Mouse (Mus musculus) embryo, embryonic 10.5 days (tissue): Measurements from ENCODE around the gene Pla2g1b.
"Not testable (repeated sequence)": the region's sequence is repeated elsewhere in the genome, so short reads cannot be mapped to it uniquely, and the experiment has no call there.

Experiments used
- DNase-seq: peaks from one replicate; pipeline ENCODE4 v3.0.0-alpha.2; 2015; ENCODE audit warnings: low spot score

Gene Pla2g1b

DNA sequence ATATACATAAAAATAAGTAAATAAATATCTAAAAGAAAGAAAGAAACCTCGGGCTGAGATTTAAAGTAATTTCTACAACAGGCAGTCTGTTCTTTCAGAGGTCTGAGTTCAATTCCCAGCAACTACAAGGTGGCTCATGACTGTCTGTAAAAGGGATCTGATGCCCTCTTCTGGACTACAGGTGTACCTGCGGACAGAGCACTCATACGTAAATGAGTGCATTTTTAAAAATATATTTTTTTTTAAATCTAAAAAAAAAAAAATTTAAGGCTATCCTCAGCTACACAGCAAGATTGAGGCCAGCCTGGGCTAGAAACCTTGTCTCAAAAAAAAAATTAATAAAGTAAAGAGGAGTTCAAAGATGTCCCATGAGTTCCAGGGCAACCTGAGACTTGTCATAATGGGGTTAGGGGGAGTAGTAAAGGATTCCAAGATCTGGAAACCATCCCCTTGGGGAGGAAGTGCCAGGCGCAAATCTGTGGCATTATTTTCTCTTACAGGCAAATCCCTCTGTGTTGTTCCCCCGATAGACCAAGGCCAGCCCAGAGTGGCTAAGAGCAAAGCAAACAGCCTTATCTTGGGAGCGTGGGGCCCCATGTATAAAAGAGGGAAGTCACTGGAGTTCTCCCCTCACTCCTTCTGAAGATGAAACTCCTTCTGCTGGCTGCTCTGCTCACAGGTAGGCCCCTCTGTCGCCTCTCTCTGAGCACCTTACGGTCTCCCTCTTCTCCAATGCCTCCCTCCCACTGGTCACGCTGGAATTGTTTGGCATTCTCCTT, at the start of gene Pla2g1b:
TSS of gene Pla2g1b (plus strand) at position 621 of the 779 bp plus-strand sequence.
- peak; percentile 54 for DNase-seq

DNA sequence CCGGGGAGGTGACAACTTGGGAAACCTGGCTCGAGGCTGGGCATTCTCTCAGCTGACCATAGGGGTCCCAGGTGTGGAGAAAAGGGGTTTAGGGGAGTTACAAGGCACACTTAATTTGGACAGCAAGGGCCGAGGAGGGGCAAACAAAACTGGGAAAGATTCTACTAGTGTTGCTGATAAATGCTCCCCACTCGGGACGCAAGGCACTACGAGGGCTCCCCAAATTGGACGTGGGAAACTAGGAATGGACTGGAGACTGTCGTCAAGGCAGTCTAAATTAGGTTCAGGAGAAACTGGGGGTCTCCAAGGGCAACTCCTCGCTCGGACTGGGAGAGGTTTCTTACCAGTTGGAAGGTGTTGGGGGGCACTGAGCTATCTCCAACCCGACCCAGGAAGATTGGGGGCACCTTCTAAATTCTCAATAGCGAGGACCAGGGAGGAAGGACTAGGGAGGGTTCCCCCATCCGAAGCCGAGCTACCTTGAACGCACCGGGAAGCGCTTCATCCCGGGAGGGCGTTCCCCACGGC, 37.2 kb upstream of the Pla2g1b start:
- no peak for DNase-seq

DNA sequence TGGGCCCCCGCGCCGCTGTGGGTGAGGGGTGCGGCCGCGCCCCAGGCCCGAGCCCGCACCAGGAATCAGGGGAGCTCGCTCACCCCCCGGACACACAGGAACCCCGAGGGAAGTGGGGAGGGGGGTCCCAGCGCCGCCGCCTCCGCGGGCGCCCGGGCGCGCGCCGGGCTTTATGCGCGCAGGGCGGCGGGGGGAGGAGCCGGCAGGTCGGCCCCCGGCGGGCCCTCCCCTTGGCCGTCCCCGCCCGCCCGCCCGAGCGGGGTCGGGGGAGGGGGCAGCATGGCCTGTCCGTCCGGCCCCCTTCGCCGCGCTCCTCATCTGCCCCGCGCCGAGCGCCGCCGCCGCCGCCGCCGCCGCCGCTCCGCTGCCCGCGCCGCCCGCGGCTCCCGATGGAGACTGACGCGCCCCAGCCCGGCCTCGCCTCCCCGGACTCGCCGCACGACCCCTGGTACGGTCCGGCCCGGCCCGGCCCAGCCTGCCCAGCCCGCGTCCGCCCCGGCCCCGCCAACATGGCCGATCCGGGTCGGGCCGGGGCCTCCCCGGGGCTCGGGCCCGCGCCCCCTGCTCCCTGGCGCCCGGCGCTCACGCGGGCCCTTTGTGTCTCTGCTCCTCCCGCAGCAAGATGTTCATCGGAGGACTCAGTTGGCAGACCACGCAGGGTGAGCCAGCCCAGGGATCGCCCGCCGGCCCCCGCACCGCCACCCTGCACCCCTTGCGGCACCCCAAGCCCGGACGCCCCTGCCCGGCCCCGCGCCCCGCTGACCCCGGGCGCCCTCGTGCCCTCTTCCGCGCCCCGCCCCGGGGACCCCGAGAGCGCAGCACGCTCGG, 36.5 kb upstream of the Pla2g1b start, which contains the start of gene Msi1:
TSS of gene Msi1 (plus strand) at position 241 of the 828 bp plus-strand sequence.
- DNase-seq: peak; percentile 78

DNA sequence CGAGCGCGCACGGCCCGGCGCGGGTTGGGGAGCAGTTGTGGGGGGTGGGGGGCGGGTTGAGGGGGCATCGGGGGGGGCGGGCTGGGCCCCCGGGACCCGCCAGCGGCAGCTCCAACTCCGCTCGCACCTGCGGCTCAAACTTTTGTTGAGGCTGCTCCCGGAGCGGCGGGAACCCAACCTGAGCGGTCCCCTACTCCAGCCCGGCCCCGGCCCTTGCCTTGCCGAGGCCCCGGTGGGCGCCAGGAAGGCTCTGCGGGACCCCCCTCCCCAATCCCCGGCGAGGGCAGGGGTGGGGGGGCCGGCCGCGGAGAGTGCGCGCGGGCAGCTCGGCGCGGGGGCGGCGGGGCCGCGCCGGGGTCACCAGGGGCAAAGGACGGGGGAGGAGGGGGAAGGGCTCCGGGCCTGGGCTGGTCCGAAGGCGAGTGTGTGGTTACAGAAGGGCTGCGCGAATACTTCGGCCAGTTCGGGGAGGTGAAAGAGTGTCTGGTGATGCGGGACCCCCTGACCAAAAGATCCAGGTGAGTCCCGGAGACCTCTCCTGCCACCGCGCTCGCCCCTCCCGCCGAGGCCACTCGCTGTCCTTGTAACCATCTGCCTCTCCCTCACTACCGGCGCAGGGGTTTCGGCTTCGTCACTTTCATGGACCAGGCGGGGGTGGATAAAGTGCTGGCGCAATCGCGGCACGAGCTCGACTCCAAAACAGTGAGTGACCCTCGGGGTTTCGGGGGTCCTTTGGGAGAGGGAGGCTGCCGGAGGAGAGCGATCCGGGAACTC, 35.7 kb upstream of the Pla2g1b start:
- DNase-seq: no peak

DNA sequence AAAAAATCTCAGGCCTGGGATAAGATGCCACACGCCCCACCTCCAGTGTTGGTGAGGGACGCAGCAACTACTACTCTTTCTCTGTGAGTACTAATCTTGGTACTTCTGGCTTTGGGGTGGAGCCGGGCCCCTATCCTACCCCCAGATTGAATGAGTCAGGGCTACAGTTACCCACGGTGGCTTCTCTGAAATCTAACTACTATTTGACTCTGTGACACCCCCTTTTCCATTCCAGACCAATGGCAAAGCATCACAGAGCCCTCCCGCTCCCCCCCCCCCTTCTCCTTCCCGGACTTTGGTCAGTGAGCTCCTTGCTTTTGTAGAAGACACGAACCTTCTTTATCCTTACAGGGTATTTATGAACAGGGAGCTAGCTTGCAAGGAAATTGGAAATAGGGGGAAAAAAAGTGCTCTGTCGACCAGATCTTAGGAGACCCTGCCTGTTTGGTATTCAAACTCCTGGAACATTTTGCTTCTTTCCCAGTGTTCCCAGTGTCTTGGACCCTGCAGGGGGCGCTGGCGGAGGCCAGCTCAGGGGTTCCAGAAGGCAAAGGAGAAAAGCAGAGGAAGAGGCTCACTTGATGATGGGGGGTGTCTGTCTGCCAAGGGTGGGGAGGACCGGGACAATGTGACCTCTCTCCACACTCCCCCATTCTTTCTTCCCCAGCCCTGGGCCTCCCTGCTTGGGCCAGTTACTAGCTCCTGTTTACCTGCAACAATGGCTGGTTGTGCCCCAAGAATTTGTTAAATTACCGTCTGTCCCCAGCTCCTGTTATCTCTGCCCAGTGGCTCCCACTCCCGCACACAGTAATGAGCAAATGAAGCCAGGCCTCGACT, 34.8 kb upstream of the Pla2g1b start:
- DNase-seq: peak; percentile 84

DNA sequence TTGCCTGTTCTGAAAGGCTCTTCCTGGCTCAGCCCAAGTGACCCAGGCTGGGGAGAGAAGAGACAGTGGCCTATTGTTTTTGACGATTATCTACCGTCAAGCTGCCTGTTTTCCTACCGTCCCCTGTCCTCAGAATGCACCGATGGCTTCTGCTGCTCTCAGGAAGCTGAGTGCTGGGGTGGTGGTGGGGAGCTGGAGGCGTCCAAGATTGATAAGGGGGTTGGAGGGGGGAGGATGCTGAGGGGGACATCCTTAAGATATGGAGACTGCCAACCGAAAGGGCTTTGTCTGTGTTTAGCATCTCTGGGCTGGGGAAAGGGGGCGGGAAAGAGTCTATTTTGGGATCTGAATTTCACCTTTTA, 34.2 kb upstream of the Pla2g1b start:
- DNase-seq: no peak

DNA sequence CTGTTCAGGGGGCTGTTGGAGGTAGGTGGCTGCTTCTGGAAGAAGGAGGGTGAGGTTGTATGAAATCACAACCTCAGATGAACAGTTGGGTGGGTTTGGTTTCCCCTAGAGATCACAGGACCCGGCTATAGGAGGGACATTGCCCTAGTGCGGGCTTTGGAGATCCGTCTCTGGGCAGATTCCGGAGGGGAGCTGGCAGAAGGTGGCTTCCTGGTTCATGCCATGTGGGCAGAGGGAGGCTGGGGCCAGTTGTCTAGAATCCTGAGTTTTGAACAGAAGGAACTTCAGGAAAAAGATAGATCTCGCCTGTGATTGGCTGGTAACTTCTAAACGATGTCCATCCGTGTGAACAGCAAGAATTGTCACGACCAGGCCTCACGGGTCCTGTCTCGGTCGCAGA, 33.7 kb upstream of the Pla2g1b start:
- DNase-seq: no peak

DNA sequence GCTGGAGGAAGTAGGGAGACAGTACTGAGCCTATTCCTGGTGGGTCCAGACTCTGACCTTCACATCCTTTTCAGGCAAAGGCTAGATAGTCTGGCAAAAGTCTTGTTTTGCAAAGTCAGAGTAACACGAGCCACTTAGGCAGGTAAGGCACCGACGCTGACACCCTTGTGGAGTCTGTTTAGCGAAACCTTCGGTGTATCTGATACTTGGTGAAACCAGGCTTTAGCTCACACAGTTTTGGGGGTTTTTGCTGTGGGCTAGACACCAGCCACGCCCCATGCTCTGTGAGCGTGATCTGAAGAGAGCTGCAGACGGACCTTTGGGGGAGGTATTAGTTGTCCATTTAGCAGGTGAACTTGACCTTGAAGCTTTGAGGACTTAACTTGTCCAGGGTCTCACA, 32.9 kb upstream of the Pla2g1b start:
- no peak for DNase-seq

DNA sequence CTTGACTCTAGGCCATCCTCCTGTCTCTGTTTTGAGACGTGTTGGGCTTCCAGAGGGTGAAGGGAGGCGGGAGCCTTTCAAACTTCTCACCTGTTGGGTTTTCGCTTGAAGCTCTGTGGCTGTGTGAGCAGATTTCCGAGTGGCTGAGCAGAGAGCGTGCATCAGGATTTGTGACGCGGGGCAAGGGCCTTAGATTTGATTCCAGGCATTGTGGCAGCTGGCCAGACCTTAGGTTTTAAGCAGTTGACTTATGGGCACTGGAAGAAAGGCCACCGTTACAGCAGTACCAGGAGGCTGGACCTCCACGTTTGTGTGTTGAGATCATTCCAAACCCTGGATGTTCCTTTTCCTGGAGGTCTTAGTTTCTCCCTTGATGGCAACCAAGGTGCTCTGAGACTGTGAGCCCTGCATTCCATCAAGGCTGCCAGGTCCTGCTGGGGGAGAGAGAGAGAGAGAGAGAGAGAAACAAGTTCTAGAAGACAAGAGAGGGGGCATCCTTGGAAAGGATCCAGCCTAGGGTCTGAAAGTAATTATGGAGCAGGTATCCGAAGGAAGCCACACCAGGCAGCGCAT, 31.7 kb upstream of the Pla2g1b start:
- no peak for DNase-seq

DNA sequence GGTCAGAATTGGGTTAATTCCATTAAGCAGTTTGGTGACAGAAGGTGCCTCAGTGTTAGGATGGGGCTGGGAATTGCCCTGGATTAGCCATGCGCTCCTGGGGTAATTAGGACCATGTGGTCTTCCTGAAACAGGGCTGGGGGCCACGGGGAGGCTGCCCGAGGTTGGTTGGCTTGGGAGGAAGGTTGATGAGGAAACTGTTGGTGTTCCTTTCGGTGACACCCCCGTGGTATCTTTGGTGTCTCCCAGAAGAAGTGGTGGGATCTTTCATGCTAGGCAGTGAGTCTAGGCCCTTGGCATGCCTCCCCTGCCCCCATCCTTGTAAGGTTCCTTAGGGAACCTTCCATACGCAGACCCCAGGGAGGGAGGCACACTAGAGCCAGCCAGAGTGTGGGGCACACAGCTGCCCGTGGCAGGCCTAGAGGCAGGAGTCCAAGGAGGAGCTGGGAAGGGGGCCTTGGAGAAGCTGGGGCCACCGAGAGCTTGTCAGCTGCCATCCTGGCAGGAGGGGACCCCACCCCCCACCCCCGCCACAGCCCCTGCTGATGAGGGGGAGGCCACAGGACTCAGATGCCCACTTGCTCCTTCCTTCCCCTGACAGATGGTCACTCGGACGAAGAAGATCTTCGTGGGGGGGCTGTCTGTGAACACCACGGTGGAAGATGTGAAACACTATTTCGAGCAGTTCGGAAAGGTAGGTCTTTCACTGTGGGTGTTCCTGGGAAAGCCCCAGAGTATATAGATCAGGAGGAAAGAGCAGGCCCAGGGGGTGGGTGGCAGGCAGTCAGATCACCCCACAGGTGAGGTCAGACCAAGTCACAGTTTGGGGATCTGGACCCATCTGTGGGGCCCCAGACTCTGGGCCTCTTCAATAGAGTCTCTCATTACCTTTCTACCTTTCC, 31.0 kb upstream of the Pla2g1b start:
- DNase-seq: peak; percentile 58

DNA sequence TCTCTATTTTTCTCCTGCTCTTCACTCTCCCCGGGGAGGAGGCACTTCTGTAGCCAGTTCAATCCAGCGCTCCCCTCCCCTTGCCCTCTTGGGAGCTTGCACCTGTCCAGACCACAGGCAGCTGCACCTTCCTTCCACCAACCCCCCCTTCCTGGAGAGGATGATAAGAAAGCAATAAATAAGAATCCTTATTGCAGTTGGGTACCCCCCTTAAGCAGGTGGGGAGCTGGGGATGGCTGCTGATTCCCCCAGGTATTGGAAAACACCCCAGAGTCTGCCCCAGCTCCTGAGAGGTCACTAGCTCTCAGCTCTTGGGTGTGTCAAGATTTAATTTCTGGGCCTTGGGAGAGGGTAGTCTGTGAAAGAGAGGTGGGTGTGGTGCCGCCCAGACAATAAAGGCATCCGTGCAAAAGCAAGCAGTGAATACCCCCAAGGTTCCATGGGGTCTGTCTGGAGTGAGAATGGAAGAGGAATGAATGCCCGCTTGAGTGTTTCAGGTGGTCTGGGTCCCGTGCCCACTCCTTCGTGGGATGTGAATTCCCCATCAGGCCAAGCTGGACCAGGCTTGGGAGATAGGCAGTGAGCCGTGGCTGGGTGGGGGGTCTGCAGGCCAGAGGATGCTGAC, 30.2 kb upstream of the Pla2g1b start:
- DNase-seq: no peak

DNA sequence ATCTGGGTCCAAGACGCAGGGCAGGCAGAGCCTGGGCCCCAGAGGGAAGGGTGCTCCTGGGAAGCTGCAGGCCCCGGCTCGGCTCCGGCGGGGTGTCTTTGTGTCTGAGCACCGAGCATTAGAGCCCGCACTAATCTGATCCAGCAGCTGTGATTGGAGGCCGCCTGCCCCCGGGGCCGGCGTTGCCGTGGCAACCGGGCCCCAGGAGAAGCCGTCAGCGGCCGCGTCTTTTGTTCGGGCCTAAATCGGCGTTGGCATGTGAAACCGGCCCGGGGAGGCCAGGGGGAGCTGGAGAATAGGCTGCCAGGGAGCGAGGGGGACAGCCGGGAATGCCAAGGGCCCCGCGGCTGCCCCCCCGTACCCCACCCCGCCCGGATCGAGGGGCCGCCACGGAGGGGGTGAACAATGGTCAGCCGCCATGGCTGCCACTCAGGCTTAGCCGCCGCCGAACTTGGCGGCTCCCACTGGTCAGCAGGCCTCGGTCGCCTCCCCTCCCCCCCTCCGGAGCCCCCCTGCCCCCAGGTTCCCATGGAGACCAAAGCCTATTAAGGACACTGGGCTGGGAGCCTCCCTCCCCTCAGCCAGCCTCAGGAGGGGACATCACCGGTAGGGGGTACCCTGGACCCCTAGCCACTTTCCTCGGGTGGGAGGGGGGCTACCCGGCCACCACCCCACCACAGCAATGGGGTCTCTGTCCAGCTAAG, 29.5 kb upstream of the Pla2g1b start:
- peak; percentile 97 for DNase-seq

DNA sequence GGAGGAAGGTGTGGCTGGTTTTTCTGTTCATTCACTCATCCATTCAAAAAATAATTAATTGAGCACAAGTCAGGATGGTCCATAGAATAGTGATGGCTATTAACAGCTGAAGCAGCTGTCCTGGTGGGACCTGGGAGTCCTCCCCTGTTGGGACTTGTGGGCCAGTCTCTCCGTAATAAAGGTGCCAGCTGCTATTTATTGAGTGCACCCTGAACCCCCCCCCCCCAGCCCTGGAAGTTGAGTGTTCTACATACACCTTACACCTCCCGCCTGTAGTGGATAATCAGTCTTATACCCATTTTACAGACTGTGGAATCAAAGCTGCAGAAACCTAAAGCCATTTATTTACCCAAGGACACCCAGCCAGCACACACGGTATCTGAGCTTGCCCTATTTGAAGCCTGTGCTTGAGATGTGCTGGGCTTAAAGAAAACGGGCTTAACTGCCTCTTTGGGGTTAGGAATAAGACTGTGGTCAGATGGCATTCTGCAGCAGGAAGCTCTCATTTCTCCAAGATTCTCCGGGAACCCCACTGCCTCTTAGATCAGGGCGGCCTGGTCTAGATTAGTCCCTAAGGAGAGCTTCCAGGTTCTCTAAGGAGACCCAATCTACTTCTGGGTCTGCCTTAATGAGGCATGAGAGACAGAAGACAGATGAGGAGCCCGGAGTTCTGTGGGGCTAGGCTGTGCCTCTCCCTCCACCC, 28.7 kb upstream of the Pla2g1b start:
- DNase-seq: peak; percentile 58

DNA sequence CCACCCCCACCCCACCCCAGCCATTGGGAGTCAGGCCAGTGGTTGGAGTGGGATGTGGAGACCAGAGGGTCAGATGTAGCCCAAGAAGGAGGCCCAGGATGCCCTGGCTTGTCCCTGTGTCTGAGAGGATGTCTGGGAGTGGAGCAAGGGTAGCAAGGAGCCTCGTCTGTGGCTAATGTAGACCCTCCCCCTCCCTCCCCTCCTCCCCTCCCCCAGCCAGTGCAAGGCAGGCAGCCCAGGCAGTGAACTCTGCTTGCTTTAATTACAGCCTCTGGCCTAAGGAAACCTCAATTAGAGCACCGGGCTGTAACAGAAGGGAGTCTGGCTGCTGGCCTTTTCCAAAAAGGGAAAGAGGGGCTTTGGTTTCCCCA, 28.1 kb upstream of the Pla2g1b start:
- DNase-seq: peak; percentile 76

DNA sequence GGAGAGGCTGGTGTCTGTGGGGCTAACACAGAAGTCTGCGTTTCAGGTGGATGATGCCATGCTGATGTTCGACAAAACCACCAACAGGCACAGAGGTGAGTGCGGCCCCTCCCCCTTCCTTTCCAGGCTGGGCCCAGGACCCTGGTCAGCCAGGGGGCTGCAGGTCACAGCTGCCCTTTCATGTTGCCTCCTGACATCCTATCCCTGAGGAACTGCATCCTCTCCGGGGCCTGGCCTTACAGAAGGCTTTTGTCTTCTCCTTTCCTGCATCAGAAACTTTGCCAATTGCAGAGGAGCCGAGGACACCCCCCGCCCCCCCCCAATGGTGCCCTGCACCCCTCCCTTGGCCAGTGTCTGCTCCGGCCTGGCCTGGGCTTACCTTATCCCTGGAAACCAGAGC, 27.4 kb upstream of the Pla2g1b start:
- DNase-seq: peak; percentile 44

DNA sequence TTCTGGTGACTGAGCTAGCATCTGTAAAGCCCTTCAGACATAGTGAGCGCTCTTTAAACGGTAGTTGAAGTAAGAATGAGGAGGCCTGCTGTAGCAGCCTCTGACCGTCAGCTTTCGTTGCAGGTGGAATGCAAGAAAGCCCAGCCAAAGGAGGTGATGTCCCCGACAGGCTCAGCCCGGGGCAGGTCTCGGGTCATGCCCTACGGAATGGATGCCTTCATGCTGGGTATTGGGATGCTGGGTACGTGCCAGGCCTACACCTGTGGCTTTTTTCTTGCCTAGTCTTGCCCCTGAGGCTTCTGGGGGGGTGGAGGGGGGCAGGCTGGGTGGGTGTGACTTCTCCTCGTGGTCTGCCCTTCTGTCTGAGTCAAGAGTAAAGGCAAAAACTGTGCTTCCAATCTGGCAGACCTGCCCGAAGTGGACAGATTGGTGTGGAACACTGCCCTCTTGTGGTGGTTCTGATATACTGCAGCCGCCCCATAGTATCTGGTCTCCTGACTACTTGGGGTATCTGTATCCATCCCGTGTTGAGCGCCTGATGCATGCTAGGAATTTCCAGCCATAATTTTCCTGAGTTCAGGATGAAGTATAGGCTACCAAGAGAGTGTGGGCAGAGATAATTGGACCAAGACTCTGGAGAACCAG, 24.7 kb upstream of the Pla2g1b start:
- peak; percentile 91 for DNase-seq

DNA sequence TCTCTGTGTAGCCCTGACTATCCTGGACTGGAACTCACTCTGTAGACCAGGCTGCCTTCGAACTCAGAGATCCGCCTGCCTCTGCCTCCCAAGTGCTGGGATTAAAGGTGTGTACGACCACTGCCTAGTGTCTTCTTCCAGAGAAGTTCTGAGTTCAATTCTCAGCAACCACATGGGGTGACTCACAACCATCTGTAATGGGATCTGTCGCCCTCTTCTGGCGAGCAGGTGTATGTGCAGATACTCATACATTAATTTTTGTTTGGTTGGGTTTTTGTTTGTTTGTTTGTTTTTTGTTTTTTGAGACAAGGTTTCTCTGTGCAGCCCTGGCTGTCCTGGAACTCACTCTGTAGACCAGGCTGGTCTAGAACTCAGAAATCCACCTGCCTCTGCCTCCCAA, 23.4 kb upstream of the Pla2g1b start:
- DNase-seq: not testable (repeated sequence)

DNA sequence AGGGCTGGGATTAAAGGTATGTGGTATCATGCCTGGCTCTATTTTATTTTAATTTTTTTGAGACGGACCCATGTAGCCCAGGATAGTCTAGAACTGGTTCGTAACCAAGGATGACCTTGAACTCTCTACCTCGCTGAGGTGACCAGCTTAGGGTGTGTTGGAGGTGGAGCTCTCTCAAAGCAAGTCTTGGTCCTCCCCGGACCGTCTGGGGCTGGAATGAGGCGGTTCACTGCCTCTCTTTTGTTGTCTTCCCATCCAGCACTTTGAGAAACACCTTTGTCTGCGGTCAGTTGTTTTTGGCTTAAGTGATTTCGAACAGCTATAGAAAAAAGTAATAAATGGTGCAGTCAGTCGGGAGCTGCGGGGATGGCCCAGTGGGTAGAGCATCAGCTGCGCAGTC, 21.9 kb upstream of the Pla2g1b start:
- DNase-seq: no peak
